Mouse (Mus musculus): ENCODE measurements around the gene Aldh1a2.

- TF ChIP-seq MAX (IDR thresholded peaks at IDR 0.05) (no peak), CTCF (IDR thresholded peaks at IDR 0.05; ENCODE audit: control insufficient read depth, insufficient read depth, insufficient read length) (no peak), FOSL1 (IDR thresholded peaks at IDR 0.05; ENCODE audit: insufficient read depth, low read length, poor library complexity, severe bottlenecking) (no peak), MYOG (IDR thresholded peaks at IDR 0.05; ENCODE audit: control insufficient read depth, extremely low read depth, insufficient read length) (no peak)
Measured at GRCm38 (mm10) chr9:71317921-71318241, 102.3 kb downstream of the Aldh1a2 start.

All from C2C12 (cell line).